Mouse (Mus musculus) frontal cortex, adult (tissue): ENCODE measurements around the gene Zmynd8.

Experiments
- ATAC-seq: cut with Nextera tagmentation; 2 replicates; pipeline ENCODE4 v1.9.2; 2017; ENCODE audit warnings: mild to moderate bottlenecking, moderate library complexity, mixed read lengths; ENCODE audit not compliant: low TSS enrichment

Gene Zmynd8

DNA sequence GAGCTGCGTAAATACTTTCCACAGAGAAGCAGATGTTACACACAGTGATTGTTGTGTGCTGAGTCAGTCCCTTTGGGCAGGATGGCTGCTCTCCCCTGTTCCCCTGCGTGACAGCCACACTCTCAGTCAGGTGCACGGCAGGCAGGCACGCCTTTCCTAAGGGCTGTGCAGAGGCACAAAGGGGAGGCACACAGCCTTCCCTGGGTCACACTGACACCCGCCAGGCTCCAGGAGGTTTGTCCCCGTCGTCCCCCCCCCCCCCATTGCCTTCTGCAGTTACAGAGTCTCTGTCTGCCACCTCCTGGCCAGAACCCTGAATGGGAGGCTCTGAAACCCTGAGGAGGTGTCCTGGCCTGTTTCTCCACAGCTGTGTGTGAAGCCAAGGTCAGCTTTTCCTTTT, 147.7 kb downstream of the Zmynd8 start:
- ATAC-seq, result peak; percentile 55; the same call in 1 of the 2 replicates

DNA sequence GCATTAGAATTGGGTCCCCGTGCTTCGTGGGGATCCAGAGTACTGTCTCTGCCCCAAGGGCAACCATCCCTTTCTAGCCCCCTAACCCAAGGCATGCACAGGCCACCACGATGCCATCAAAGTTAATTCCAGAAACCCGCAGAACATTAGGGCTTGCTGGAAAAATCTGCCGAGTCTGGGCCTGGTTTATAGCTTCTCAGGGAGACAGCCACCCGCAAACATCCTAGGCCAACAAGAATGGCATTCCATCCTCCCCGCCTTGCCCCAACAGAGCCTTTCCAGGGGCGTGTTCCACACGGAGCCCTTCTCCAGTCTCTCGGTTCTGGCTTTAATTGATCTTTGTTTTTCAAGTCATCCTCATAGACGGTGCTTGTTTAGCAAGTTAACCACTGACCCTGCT, 150.4 kb downstream of the Zmynd8 start:
- no peak for ATAC-seq

DNA sequence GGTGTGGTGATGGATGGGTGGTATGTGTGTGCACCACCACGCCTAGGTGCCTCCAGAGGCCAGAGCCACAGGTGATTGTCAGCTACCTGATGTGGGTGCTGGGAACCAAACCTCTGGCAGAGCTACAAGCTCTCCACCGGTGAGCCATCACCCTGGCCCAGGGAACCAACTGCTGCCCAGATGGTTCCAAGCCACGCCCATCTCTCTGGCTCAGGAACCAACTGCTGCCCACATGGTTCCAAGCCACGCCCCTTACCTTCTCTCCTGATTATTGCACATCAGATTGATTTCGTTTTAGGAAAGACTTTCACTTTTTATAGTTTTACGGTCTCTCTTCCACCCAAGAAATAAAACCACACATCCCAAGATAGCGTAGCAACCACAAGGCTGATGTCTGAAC, 150.8 kb downstream of the Zmynd8 start:
- ATAC-seq, result no peak

DNA sequence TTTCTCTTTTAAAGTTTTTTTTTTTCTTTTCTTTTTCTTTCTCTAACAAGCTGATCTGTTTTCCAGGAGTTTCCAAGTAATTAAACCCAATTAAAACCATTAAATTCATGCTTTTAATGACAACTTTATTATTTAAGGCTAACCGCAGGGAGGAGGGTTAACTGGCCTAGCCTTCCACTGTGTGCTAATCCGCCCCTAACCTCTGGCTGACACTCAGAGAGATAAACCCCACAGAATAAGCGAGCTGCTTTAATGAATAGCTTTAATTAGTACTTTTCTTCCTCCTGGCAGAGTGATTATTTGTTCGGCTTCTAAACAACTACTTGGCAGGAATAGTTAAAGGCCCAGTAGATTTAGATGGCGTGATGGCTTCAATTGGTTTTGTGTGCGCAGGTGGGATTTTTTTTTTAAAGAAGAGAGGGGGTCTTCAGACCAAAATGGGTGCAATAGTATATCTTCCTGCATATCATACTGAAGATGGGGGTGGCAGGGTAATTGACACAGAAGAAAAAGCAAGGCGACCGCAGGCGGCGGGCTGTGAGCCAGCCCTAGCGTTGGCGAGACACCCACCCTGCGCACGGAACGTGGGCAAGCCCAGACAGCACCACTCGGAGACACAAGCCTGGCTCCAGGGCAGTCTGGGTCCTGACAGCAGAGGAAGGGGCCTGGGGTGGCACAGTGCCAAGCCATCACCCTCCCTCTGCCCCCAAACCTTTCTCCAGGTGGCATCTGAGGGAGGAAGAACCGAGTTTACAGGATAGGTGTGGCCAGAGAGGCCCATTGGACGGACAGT, 153.3 kb downstream of the Zmynd8 start:
- ATAC-seq, result no peak

DNA sequence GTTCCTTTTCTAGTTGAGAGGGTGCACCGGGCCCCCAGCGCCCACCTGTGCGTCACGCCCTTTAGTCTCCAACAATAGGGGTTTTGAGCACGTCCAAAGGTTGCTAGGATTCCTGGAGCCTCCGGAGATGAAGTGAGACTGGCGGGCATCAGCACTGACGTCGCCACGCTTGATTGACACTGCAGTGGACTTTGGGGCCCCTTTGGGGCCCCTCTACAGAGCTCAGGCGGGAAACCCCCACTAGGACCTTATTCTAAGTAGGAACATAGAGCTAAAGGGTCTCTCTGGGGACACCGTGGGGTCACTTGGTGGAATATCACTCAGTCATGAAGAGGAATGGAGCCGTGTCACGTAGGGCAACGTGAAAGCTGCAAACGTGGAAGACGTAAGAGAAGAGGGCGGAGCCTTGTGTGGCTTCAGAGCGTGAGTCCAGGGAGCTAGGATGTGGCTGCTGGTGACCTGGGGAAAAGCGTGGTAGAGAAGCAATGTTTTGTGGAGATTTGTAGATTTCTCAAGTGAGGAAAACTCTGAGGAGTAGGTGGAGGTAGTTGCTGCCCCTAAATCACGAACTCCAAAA, 156.5 kb downstream of the Zmynd8 start:
- no peak for ATAC-seq

DNA sequence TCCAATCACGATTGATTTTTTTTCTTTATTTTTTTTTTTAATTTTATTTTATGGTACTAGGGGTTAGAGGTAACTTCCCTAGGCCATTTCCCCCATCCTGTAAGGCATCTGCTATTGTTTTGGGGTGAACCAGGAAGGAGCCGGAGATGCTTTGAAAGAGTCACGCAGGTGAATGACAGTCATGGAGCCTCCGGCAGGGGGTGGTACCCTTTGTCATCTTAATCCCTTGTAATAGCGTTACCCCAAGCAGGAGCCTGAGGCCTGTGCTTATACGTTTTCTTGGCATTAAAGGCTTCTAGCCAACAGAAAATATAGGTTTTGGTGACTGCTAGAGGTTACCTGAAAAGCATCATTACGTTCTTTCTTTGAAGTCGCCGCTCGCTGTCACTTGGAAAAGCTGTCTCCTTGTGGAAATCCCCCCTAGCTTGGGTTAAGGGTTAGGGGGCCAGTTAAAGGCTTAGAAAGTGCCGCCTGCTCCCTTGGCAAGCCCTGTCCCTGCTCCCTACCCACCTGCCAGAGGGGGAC, 157.2 kb downstream of the Zmynd8 start:
- no peak for ATAC-seq

DNA sequence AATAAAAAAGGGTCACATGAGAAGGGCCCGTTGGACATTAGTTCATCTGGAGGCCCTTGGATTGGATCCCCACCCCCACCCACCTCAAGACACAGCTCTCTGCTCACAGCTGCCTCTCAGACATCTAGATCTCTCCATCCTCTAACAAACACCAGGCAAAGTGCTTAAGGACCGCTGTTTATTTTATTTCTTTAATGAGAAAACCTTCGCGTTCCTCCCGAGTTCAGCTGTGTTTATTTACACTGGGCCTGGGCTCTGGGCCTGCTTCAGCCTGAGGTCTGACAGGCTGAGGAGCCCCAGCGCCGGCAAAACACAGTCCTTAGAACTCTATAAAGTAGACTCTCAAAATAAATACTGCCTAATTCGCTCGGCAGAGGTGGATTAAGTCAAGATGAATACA, 157.8 kb downstream of the Zmynd8 start:
- ATAC-seq, result no peak

DNA sequence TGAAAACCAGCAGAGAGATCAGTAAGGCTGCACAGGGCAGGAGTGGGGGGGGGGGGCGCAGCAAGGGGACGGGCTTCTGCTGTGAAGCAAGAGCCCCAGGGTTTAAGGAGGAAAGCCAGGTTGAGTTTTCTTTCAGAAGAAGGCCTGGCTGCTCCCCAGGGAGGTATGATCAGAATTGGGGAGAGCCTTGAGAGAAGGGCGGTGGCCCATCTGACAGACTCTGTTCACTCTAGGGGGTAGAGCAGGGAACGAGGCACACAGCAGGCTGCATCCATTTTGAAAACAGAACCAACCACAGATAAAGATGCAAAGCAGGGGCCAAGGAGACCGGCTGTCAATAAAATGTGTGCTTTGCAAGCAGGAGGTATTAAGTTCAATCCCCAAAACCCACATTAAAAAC, 158.4 kb downstream of the Zmynd8 start:
- no peak for ATAC-seq

DNA sequence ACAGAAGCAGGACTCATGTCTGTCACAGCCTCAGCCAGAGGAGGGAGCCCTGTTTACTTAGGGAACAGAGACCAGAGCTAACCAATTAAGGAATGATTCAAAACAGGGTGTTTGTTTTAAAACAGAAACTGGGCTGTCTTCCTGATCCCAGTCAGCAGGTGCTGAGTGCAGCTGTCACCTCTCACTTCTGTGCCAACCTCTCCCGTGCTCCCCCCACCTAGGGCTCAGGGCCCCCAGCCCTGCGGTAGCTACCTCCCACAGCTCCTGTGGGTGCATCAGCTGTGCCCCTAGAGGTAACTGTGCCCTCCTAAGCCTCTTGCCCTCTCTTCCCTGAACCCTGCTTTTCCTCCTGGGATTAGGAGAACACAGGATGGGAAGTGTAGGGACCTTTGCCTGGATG, 162.5 kb downstream of the Zmynd8 start:
- ATAC-seq, result no peak
